Mouse (Mus musculus): Measurements from ENCODE around the gene Tmsb15a.
"Not testable (repeated sequence)": the region's sequence is repeated elsewhere in the genome, so short reads cannot be mapped to it uniquely, and the experiment has no call there.

The Tmsb15a gene

DNA sequence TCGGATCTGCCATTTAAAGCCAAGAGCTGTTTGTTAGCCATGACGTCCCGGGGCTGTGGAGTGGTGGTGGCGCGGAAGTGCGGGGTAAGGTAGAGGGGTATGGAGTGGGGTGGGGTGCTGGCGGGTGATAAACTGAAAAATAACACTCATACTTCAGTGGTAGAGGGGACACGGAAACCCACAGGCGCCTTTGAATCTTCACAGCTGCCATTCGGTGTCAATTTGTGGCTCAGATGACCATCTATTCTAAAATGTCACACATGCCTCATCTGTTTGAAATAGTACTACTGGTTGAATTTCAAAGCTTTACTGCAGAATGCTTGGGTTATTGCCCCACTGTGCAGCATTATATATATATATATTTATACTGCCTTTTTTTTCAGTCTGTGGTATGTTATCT is at the start of gene Tmsb15a:
TSS of gene Tmsb15a (minus strand) at position 101 of the 400 bp plus-strand sequence.
- DNase-seq: no peak

DNA sequence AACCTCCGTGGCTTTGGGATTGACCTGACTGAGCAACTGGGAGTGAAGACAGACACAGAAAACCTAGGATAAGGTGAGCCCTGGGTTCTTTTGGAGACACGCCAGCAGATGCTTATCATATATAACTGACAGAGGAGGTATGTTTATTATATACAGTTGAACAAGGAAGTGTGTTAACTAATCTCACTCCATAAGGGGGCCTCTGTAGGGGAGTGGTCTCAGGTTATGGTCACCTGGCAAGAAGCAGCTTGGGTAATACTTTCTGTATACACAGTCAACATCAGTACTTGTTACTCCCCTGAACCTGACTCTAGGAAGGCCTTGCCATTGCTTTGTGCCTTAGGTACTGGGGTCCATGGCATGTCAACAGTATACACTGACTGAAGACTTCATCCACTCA is 43.5 kb upstream of the Tmsb15a start:
- no peak for DNase-seq

DNA sequence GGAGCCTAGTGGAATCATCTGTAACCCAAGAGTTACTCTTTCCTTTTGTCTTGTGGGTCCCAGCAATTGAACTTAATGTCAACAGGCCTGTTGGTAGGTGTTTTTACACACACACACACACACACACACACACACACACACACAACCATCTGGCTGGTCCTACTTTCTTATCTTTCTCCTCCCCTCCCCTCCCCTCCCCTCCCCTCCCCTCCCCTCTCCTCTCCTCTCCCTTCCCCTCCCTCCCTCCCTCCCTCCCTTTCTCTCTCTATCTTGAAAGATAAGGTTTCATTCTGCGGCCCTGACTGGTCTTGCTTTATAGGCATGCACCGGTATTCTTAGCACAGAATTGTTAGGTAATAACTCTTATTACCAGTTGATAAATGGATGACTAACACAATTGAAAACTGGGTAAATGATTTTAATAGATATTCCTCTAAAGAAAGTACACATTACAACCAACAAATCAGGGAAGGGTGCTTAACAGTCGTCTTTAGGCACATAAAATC is 43.0 kb upstream of the Tmsb15a start:
- DNase-seq: no peak

DNA sequence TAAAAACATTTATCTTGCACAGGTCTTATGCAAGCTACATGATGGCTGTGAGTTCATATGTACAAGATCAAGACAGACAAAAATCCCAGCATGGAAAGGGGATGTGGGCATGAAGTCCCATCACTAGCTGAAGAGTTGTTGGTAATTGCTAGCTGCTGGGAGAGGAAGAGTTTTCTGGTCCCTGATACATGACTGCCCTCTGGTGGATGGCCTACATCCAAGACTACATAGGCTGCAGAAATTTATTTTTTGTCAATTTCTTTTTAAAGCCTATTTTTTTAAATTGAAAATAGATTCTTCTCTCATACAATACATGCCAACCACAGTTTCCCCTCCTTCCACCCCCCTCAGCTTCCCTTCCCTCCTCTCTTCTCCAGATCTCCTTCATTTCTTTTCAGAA is 36.6 kb upstream of the Tmsb15a start:
- peak; percentile 20 for DNase-seq

DNA sequence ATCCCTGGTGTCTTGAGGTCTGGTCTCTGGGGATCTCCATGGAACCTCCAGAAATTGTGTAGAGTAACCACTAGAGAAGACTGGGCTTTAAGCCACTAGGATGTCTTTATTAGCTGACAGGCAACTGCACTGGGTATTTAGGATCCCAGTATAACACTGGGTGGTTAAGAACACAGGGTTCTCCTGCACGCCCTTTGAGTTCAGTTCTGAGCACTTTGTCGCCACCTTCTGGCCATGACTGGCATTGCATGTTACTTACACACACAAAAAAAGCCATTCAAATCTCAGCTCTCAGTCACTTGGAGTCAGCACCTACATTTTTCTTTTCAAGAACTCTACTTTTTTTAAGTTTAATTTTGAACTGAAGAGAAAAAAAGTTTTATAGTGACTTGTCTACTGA is 27.8 kb upstream of the Tmsb15a start:
- peak; percentile 74 for DNase-seq

DNA sequence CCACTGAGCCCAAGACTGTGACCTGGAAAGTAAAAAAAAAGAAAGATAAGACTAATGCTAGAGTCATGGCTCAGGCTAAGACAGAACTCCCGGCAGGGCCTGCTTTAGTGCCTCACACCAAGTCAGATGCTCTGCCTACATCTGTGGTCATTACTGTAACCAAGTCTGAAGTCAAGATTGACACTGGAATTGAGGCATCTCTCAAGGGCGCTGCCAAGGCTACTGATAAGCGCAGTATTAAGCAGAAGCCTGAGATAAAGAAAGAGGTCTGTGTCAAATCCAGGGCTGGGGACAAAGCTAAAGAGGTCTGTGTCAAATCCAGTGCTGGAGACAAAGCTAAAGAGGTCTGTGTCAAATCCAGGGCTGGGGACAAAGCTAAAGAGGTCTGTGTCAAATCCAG is 20.3 kb upstream of the Tmsb15a start:
- DNase-seq: not testable (repeated sequence)

DNA sequence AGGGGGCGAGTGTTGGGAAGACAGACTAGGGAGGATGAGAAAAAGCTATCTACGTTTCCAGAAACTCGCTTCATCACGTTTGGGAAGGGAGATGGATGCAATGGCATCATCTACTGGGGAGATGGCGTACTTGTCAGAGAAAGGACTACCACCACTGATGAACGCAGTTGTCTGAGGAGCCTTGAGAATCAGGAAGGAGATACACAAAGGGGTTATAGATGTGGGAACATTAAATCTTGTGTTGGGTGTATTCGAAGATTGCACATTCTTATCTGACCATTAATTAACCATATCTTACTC is 17.9 kb upstream of the Tmsb15a start:
- DNase-seq: no peak

DNA sequence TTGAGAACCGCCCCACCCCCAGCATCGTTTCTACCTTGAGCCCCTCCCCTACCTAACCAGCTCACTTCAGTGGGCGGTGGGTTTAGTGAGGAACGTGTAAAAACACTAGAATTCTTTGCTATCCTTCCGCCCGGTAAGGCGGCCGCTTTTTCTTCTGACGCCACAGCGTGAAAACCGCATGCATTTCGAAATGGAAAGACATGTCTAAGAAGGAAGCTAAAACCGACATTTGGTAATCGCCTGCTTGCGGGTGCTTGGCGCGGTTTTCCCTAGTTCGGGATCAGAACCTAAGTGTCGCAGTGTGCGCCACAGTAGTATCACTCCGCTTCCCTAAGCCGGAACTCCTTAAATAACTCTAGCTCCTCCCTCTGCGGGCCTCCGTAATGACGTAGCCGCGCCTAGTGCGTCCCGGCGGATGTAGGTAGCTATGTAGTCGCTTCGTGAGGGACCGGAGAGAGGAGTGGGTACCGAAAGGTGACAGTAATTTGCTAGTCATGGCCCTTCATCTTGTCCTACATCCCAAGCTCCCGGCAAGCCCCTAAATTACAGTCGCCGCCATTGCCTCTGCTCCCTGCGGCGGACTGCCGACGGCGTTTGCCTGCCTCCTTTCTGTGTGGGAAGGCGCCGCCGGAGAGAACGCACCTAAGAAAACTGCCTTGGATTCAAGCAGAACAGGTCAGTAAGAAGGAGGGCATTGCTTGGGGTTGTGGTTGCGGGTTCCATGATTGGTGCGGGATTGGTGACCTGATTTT is 17.4 kb upstream of the Tmsb15a start, which contains the start of the genes Armcx5 and Gprasp1:
TSS of gene Armcx5 (plus strand) at position 430 of the 752 bp plus-strand sequence.
TSS of gene Gprasp1 (plus strand) at position 430 of the 752 bp plus-strand sequence.
- DNase-seq: peak; percentile 88

DNA sequence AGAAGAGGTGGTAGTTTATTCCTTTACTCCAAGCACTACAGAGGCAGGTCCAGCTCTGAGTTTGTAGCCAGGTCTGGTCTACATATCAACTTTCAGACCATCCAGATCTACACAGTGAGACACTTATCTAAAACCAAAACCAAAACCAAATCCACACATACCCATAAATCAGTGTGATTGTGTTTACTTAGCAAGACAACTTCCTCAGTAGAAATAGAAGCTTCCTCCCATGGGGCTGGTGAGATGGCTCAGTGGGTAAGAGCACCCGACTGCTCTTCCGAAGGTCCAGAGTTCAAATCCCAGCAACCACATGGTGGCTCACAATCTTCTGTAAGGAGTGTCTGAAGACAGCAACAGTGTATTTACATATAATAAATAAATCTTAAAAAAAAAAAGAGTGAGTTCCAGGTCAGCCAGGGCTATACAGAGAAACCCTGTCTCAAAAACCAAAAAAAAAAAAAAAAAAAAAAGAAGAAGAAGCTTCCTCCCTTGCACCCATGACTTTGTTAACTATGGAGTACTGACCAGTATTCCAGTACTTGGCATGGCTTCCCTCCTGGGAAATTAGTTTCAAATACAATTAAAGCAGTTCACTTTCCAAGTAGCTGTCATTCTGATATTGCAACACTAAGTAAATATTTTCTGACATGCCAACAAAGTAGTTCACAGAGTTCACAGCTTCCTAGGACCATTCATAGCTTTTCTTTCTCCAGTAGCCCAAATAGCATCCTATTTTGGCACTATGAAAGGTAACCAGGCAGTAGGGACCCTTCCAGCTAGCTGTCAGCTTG is 13.9 kb upstream of the Tmsb15a start:
- DNase-seq: no peak

DNA sequence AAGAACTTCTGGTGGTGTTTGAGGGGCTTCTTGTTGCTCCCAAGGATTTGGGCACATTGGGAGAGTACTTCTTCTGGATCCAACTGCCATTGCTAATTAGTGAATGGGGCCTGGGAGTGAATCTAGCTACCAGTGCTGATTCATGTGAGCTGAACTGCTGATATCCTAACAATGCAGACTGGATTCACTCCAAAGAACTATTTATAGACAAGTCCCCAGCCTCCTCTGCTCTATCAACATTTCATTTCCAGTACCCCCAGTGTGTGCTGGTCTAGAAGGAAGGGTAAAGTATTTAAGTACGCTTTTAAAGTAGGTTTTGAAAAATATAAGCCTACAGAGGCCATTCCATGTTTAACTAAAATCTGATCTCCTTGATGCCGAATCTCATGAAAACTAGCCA is 12.2 kb downstream of the Tmsb15a start:
- no peak for DNase-seq

DNA sequence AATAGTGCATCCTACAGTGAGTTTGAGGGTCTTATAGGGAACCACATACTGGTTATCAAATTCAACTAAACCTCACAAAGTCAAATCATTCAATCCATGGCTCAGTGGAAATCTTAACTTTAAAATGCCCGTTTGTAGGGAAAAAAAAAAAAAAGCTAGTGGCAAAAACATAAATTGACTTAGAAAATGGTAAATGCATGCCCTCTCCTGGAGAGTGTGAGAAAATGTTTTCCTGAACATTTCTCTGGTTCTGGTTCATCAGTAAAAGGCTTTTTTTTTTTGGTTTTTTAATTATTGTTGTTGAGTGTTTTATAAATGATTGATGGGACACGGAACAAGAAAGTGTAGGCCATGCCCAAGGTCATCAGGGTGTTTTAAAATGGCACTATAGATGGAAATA is 20.7 kb downstream of the Tmsb15a start:
- no peak for DNase-seq

DNA sequence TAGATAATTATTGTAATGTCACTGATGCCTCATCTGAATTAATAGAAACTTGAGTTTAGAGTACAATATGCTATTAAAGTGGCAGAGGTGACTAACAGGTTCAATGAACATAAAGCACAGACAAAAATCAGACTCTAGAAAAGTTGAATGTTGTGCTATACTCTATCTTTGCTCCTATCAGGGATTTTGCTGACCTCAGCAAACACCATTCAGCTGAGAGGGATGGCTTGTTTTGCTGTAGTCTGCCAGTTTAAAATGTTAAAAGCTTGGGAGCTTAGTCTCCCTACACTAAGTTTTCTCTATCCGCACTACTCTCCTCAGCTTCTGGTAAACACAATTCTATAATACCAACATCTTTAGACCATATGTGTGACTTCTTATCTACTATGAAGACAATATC is 21.9 kb downstream of the Tmsb15a start:
- DNase-seq: no peak

DNA sequence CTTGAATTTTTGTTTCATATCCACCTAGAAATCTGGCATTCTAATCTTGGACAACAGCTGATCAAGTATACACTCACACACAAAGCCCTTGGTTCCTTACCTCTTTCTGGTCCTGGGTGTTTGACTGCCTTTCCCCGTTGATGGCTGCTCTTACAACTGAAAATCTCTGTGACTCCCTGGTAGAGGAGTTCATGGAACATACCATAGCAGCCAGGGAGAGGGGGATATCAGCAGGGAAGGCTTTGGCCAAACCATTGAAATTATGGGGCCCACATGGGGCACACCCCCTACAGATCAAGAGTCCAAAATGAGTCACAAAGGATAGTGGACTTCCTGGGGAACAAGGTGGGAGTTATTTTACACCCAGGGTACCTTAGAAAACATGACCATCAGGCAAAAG is 31.4 kb downstream of the Tmsb15a start, which contains the start of gene Tcp11x2:
TSS of gene Tcp11x2 (minus strand) at position 158 of the 400 bp plus-strand sequence.
- DNase-seq: no peak

DNA sequence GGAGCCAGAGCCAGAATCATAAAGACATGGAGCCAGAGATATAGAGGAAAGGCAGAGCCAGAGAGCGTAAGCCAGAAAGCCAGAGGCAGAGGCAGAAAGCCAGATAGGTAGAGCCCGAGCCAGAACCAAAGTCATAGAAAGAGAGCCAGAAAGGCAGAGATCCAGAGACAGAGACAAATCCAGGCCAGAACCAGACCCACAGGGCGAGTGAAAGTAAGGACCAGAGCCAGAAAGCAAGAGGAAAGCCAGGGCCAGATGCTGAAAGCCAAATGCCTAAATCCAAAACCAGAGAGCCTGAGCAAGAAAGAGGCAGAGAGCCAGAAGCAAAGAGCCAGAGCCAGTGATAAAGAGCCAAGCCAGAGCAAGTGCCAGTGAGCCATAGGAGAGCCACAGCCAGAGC is 37.3 kb downstream of the Tmsb15a start:
- DNase-seq: no peak

DNA sequence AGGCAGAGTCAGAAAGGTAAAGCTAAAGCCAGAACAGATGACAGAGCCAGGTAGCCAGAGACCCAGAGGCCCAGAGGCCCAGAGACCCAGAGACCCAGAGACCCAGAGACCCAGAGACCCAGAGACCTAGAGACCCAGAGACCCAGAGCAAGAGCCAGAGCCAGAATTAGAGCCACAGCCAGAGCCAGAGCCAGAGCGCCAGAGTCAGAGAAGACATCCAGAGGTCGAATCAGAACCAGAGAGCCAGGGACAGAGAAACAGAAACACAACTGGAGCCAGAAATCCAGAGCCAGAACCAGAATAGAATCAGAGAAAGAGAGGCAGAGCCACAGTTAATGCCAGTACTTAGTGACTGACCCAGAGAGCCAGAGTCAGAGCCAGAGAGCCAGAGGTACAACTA is 43.2 kb downstream of the Tmsb15a start:
- DNase-seq: no peak

All from cerebellum, adult 8-10 months (tissue).